Mouse (Mus musculus): ENCODE results near the gene Ttc7b. TPM values are rescaled to one million over a fixed set of nuclear protein-coding genes. Genes with fewer than 3 reads are reported as not detected.

Ttc7b gene
- total RNA-seq, 2 experiments from 2014 or later, result 138 to 139 TPM

GRCm38 (mm10) chr12:100260151-100260550 lies 260.5 kb downstream of the Ttc7b start:
- intact Hi-C loops (cut with DNase I), result no loop called here
- DNase-seq, result no peak

GRCm38 (mm10) chr12:100257779-100258178 lies 262.8 kb downstream of the Ttc7b start:
- DNase-seq, result no peak
- intact Hi-C loops (cut with DNase I), result no loop called here

GRCm38 (mm10) chr12:100255441-100255949 lies 265.1 kb downstream of the Ttc7b start:
- intact Hi-C loops (cut with DNase I), result no loop called here

DNA sequence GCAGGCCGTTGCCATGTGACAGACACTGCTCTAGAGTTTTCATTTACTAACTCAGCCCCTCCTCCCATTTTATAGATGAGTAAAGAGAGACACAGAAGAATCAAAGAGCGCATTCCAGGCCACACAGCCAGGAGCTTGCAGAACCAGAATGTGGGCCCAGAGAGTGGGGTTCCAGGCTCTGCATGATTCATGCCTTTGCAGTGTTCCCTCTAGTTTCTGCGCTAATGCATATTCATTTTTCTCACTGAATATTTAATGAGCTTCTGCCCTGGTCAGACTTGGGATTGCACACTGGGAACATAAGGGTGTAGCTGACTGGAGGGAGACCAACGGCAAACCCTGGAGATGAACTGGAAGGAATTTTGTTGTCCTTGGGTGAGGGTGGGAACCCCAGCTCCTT lies 266.2 kb downstream of the Ttc7b start:
- intact Hi-C loops (cut with DNase I), result no loop called here
- no peak for DNase-seq

More at GRCm38 (mm10) chr12:100255441-100255949, 265.1 kb downstream of the Ttc7b start:
- DNase-seq, result no peak

Other genes with a start within 250 kb of the Ttc7b start
- 1 to 10 TPM; 8.0 to 8.4 TPM for gene Rps6ka5, start 206.2 kb upstream of the Ttc7b start, total RNA-seq (2021)